Mouse (Mus musculus): Measurements from ENCODE around the gene Msrb3.
A peak's percentile ranks its signal among the peaks of the same experiment; 100 is the strongest.

Gene Msrb3

GRCm38 (mm10) chr10:120861674-120862073, 37.2 kb downstream of the Msrb3 start:
- DNase-seq (ENCODE audit: low spot score in 2 of 2): no peak

- DNase-seq (ENCODE audit: low spot score in 2 of 2): peak; percentile 7 to 29
These were observed 37.7 kb downstream of the Msrb3 start for GRCm38 (mm10) chr10:120861194-120861593.

GRCm38 (mm10) chr10:120857531-120858001, 41.3 kb downstream of the Msrb3 start:
- peak; percentile 26 to 45 for DNase-seq (ENCODE audit: low spot score in 2 of 2)

GRCm38 (mm10) chr10:120854329-120854728, 44.6 kb downstream of the Msrb3 start:
- no peak for DNase-seq (ENCODE audit: low spot score in 2 of 2)

- DNase-seq (ENCODE audit: low spot score in 2 of 2): no peak
These were observed 45.1 kb downstream of the Msrb3 start for GRCm38 (mm10) chr10:120853816-120854215.

- no peak for DNase-seq (ENCODE audit: low spot score in 2 of 2)
These were observed 47.6 kb downstream of the Msrb3 start for GRCm38 (mm10) chr10:120851196-120851781.

- DNase-seq (ENCODE audit: low spot score in 2 of 2): no peak
These were observed 48.3 kb downstream of the Msrb3 start for GRCm38 (mm10) chr10:120850391-120851195.

- no peak for DNase-seq (ENCODE audit: low spot score in 2 of 2)
These were observed 50.2 kb downstream of the Msrb3 start for GRCm38 (mm10) chr10:120848677-120849076.

GRCm38 (mm10) chr10:120847785-120848184, 51.1 kb downstream of the Msrb3 start:
- DNase-seq (ENCODE audit: low spot score in 2 of 2): no peak

GRCm38 (mm10) chr10:120839966-120840365, 58.9 kb downstream of the Msrb3 start:
- no peak for DNase-seq (ENCODE audit: low spot score in 2 of 2)

- DNase-seq (ENCODE audit: low spot score in 2 of 2): no peak
These were observed 64.4 kb downstream of the Msrb3 start for GRCm38 (mm10) chr10:120834531-120834930.

GRCm38 (mm10) chr10:120833836-120834235, 65.1 kb downstream of the Msrb3 start:
- no peak for DNase-seq (ENCODE audit: low spot score in 2 of 2)

- DNase-seq (ENCODE audit: low spot score in 2 of 2): no peak
These were observed 71.1 kb downstream of the Msrb3 start for GRCm38 (mm10) chr10:120827761-120828160.

- DNase-seq (ENCODE audit: low spot score in 2 of 2): no peak
These were observed 71.9 kb downstream of the Msrb3 start for GRCm38 (mm10) chr10:120826795-120827669.

- DNase-seq (ENCODE audit: low spot score in 2 of 2): no peak
These were observed 72.5 kb downstream of the Msrb3 start for GRCm38 (mm10) chr10:120826381-120826780.

- no peak for DNase-seq (ENCODE audit: low spot score in 2 of 2)
These were observed 73.3 kb downstream of the Msrb3 start for GRCm38 (mm10) chr10:120825594-120825993.

GRCm38 (mm10) chr10:120821491-120822358, 77.2 kb downstream of the Msrb3 start:
- no peak for DNase-seq (ENCODE audit: low spot score in 2 of 2)

- no peak for DNase-seq (ENCODE audit: low spot score in 2 of 2)
These were observed 78.1 kb downstream of the Msrb3 start for GRCm38 (mm10) chr10:120820781-120821300.

GRCm38 (mm10) chr10:120815290-120815689, 83.6 kb downstream of the Msrb3 start:
- peak in 1 of 2 experiments; percentile 34 for DNase-seq (ENCODE audit: low spot score in 2 of 2)

GRCm38 (mm10) chr10:120811796-120812443, 87.0 kb downstream of the Msrb3 start:
- DNase-seq (ENCODE audit: low spot score in 2 of 2): no peak

All from natural killer cell, adult 2 months (primary cell).